Mouse (Mus musculus) intestine, embryonic 15.5 days (tissue): ENCODE data around the gene Dna2. TPM values are rescaled to one million over a fixed set of nuclear protein-coding genes. Genes with fewer than 3 reads are reported as not detected.
"Not testable (repeated sequence)": the region's sequence is repeated elsewhere in the genome, so short reads cannot be mapped to it uniquely, and the experiment has no call there.

Experiments used
- ATAC-seq: fragments of 200-750 bp; cut with Nextera tagmentation; 2 replicates; pipeline ENCODE4 v1.8.0; 2017; ENCODE audit warnings: moderate TSS enrichment, moderate library complexity
- H3K27ac ChIP-seq: fragments of 300-500 bp; sonication (generic); 2 replicates; pipeline ENCODE4 v1.5.1; 2015; ENCODE audit warnings: mild to moderate bottlenecking, inconsistent platforms
- H3K27me3 ChIP-seq: fragments of 300-500 bp; sonication (generic); replicated peaks from 2 replicates; pipeline ENCODE4 v1.6.1; 2015; ENCODE audit warnings: inconsistent platforms
- H3K36me3 ChIP-seq: fragments of 300-500 bp; sonication (generic); 2 replicates; pipeline ENCODE4 v1.6.1; 2015; ENCODE audit warnings: inconsistent platforms
- H3K4me1 ChIP-seq: fragments of 300-500 bp; sonication (generic); replicated peaks from 2 replicates; pipeline ENCODE4 v1.6.1; 2015; ENCODE audit warnings: inconsistent platforms
- H3K4me2 ChIP-seq: fragments of 300-500 bp; sonication (generic); replicated peaks from 2 replicates; pipeline ENCODE4 v1.6.1; 2015; ENCODE audit warnings: mild to moderate bottlenecking, inconsistent platforms
- H3K4me3 ChIP-seq: fragments of 300-500 bp; sonication (generic); replicated peaks from 2 replicates; pipeline ENCODE4 v1.5.1; 2015; ENCODE audit warnings: inconsistent platforms
- H3K9ac ChIP-seq: fragments of 300-500 bp; sonication (generic); 2 replicates; pipeline ENCODE4 v1.6.1; 2015; ENCODE audit warnings: inconsistent platforms
- H3K9me3 ChIP-seq: fragments of 300-500 bp; sonication (generic); 2 replicates; pipeline ENCODE4 v1.6.1; 2016; ENCODE audit warnings: inconsistent platforms
- WGBS: fragments of 180-500 bp; shearing (Covaris S2); methylation state at CpG from one replicate; pipeline ENCODE4 v1.1.7; 2015; 5-methylcytosine and 5-hydroxymethylcytosine counted together
- polyA plus RNA-seq: library from polyadenylated mRNA; unstranded; fragments of >200 nt; fragmentation: Nextera tagmentation; extraction: Ambion mirVana; gene quantifications from 2 replicates; pipeline ENCODE4 v1.2.1, GENCODE M21; 2015

Dna2 gene
- polyA plus RNA-seq: 21.7 and 22.0 TPM in 2 replicates

DNA sequence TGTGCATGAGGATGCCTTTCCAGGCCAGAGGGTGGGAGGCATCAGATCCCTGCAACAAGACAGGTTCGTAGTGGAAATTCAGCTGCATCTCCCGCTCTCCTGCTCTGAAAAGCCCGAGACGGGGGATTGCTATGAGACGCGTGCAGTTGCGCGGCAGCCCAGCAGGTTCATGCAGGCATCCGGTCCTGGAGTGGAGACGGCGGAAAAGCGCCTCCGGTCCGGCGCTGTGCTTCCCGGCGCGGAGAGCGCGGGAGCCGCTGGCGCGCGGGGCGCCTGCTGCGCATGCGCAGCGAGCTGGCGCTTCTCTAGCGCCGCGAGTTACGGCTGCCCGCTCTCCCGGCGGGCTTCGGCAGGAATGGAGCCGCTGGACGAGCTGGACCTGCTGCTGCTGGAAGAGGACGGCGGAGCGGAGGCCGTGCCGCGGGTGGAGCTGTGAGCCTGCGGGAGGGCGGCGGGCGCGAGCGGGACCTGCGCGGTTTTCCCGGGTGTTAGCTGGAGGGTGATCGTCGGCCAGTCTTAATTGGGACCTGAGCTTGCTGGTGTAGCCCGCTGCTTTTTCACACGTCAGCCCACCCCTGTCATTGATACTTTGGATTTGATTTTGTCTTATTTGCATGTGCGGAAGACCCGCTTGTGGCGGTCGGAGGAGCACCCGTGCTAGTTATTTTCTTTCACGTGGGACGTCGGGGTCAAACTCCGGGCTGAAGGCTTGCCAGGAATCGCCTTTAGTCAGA lies at the start of gene Dna2:
Gene Dna2, plus strand, starts transcription at position 289 of the 734 bp plus-strand sequence.
- 0 out of 2 replicates have a peak, but pooled peaks cover 3% of the 10 kb centered on the region for H3K4me1 ChIP-seq
- ATAC-seq: peak; percentile 93
- peaks cover 14% of the 10 kb centered on the region; the same call in 1 of the 2 replicates for H3K36me3 ChIP-seq
- peak within 1 kb of the TSS; percentile 85 for H3K27ac ChIP-seq
- H3K27me3 ChIP-seq: no peaks in the 10 kb centered on the region
- H3K9ac ChIP-seq: peak within 1 kb of the TSS; percentile 80
- under 1% methylated on average over 68 of the region's 68 CpGs for WGBS
- H3K4me2 ChIP-seq: peak within 1 kb of the TSS; percentile 87
- H3K9me3 ChIP-seq: no peaks in the 10 kb centered on the region
- peak within 1 kb of the TSS; percentile 62 for H3K4me3 ChIP-seq

DNA sequence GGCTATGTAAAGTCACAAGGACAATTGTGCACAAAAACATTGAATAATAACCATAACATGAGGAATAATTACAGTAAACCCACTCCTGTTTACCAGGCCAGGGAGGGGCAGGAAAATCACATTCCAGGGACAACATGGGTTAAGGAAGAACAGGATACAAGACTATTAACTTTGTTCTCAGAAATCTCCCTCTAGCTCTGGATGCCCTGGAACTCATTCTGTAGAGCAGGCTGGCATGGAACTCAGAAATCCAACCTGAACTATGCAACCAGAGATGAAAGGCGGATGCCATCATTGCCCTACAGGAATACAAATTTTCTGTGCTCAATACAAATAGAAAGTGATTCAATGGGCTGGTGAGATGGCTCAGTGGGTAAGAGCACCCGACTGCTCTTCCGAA lies 49.4 kb upstream of the Dna2 start:
- Histone ChIP-seq H3K27me3 (no peaks in the 10 kb centered on the region), H3K4me3 (no peak overlapping the region), H3K9me3 (no peaks in the 10 kb centered on the region), H3K27ac (no peak overlapping the region), H3K9ac (no peak overlapping the region), H3K4me1 (no peaks in the 10 kb centered on the region), H3K4me2 (no peak overlapping the region), H3K36me3 (no peaks in the 10 kb centered on the region)
- WGBS: 94% methylated on average over 3 of the region's 3 CpGs
- ATAC-seq: no peak

DNA sequence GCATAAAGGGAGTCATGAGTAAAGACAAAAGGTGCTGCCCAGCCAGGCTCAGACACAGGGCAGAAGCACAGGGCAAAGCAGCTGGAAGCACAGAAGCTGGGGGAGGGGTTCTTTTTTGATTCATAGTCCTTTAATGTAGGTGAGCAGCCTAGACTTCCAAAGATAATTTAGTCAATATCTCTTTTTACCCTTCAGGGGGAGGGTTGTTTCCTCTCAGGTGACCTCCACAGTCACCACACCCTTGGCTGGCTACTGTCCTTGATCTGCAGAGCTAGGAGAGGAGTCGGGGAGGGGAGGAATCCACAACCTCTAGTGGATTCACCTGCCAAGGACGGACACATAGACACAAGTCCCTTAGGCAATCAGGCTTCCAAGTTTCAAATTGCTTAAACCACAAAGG lies 48.8 kb upstream of the Dna2 start:
- Histone ChIP-seq H3K9me3 (no peaks in the 10 kb centered on the region), H3K4me2 (no peak overlapping the region), H3K27ac (no peak overlapping the region), H3K4me3 (no peak overlapping the region), H3K4me1 (no peaks in the 10 kb centered on the region), H3K27me3 (no peaks in the 10 kb centered on the region), H3K9ac (no peak overlapping the region), H3K36me3 (no peaks in the 10 kb centered on the region)
- no peak for ATAC-seq
- 77% methylated on average over 2 of the region's 2 CpGs for WGBS

DNA sequence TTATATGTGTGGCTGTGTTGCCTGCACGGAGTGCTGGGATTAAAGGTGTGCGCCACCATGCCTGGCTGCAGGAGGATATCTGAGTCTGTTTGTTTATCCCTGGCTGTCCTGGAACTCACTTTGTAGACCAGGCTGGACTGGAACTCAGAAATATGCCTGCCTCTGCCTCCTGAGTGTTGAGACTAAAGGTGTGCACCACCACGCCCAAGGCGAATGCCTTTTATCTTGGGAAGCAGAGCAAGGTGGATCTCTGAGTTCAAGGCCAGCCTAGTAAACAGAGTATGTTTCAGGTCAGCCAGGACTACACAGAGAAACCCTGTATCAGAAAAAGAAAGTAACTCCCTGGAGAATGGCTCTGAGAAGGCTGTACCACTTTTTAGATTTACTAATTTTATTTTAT lies 46.7 kb upstream of the Dna2 start:
- H3K27me3 ChIP-seq: no peaks in the 10 kb centered on the region
- H3K4me1 ChIP-seq: no peaks in the 10 kb centered on the region
- ATAC-seq: no peak
- no peak overlapping the region for H3K9ac ChIP-seq
- WGBS: 97% methylated on average over 4 of the region's 4 CpGs
- H3K4me2 ChIP-seq: no peak overlapping the region
- H3K9me3 ChIP-seq: no peaks in the 10 kb centered on the region
- no peak overlapping the region for H3K27ac ChIP-seq
- no peaks in the 10 kb centered on the region for H3K36me3 ChIP-seq
- H3K4me3 ChIP-seq: no peak overlapping the region

DNA sequence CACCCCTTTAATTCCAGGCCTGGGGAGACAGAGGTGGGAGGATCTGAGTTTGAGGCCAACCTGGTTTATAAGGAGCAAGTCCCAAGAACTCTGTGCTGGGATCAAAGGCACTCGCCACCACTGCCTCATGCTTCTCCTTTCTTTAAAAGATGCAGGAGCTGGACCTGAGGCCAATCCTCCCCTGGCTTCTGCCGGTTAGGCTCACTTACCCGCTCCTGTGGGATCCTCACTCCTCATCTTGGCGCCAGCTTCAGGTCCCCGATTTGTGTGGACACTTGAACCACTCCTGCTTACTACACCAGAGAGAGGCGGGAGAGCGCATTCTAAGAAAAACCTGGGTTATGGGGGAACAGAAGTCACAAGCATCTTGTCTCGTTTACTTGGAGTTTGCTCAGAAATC lies 45.0 kb upstream of the Dna2 start:
- no peak overlapping the region for H3K27ac ChIP-seq
- H3K4me2 ChIP-seq: no peak overlapping the region
- no peak for ATAC-seq
- no peaks in the 10 kb centered on the region for H3K36me3 ChIP-seq
- no peaks in the 10 kb centered on the region for H3K9me3 ChIP-seq
- H3K9ac ChIP-seq: no peak overlapping the region
- no peaks in the 10 kb centered on the region for H3K4me1 ChIP-seq
- WGBS: 34% methylated on average over 8 of the region's 8 CpGs
- no peaks in the 10 kb centered on the region for H3K27me3 ChIP-seq
- no peak overlapping the region for H3K4me3 ChIP-seq

DNA sequence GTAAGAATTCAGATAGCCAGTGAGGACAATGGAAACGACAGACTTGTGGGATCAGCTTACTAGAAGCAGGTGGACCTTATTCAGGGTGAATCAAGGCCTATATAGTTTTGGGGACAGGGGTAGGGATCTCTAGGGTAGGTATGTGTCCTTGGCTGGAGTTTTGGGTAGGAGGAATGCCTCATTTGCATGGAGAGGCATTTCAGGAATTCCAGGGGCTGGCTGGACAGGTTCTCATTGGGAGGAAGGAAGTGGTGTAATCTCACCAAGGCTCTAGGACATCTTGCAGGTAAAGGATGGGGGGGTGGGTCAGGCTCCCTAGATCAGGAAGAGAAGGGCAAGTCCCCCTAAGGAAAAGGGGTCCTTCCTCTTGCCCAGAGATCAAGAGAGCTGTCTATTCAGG lies 44.0 kb upstream of the Dna2 start:
- Histone ChIP-seq H3K36me3 (no peaks in the 10 kb centered on the region), H3K4me3 (no peak overlapping the region), H3K27ac (no peak overlapping the region), H3K9ac (no peak overlapping the region), H3K9me3 (no peaks in the 10 kb centered on the region), H3K4me2 (no peak overlapping the region), H3K27me3 (no peaks in the 10 kb centered on the region), H3K4me1 (no peaks in the 10 kb centered on the region)
- 37% methylated on average over 1 of the region's 1 CpGs for WGBS
- no peak for ATAC-seq

DNA sequence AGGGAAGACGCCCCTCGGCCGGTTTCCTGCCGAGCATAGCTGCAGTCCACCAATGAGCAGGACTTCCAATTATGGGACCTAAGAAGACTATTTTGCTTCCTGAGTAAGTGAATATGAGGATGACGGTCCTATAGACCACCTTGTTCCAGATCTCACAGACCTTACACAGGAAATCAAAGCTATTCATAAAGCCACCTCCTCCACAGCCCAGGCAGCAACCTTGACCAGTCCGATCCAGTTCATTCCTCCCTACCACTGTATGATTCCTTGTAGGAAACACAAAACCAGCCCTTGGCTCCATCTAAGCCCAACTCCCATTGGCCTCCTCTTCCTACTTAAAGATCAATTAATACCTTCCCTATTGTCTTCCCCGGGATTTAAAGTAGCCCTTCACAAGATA lies 40.5 kb upstream of the Dna2 start:
- no peak overlapping the region for H3K4me2 ChIP-seq
- H3K9ac ChIP-seq: no peak overlapping the region
- H3K27ac ChIP-seq: no peak overlapping the region
- H3K4me1 ChIP-seq: no peaks in the 10 kb centered on the region
- H3K27me3 ChIP-seq: no peaks in the 10 kb centered on the region
- WGBS: 89% methylated on average over 7 of the region's 7 CpGs
- H3K36me3 ChIP-seq: no peaks in the 10 kb centered on the region
- no peaks in the 10 kb centered on the region for H3K9me3 ChIP-seq
- no peak overlapping the region for H3K4me3 ChIP-seq
- no peak for ATAC-seq

DNA sequence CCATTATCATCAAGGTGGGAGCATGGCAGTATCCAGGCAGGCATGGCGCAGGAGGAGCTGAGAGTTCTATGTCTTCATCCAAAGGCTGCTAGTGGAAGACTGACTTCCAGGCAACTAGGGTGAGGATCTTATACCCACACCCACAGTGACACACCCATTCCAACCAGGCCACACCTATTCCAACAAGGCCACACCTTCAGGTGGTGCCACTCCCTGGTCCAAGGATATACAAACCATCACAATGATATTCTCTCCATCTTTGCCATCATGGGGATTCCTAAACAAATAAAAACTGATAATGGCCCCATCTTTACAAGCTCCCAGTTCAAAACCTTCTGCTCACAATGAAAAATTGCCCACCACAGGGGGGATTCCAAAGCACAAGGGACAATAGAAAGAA lies 37.9 kb upstream of the Dna2 start, which contains the start of gene Tet1:
Gene Tet1, minus strand, starts transcription at position 101 of the 400 bp plus-strand sequence.
- H3K9me3 ChIP-seq, H3K4me2 ChIP-seq, H3K27me3 ChIP-seq, H3K36me3 ChIP-seq, H3K4me1 ChIP-seq, ATAC-seq, H3K27ac ChIP-seq, H3K4me3 ChIP-seq, H3K9ac ChIP-seq: not testable (repeated sequence)
- no CpG with 5 or more reads among the region's 1 CpGs for WGBS

DNA sequence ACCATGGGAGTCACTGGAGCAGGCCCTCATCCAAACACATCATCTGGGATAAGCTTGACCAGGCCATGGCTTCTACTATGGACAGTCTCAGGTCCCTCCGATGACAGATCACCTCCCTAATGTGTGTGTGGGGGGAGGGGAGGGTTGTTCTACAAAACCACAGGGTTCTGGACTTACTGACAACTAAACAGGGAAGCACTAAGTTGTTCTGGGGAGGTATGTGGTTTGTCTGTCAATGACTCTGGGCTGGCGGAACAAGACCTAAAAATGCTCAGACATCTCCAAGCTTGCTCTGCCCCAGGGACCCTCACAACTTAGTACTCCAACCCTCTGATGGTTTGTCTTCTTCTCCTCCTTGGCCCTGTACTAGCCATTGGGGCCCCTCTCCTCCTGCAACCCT lies 35.7 kb upstream of the Dna2 start:
- Histone ChIP-seq H3K4me2 (no peak overlapping the region), H3K4me1 (no peaks in the 10 kb centered on the region), H3K27me3 (no peaks in the 10 kb centered on the region), H3K4me3 (no peak overlapping the region), H3K36me3 (no peaks in the 10 kb centered on the region), H3K9ac (no peak overlapping the region), H3K9me3 (no peaks in the 10 kb centered on the region), H3K27ac (no peak overlapping the region)
- no peak for ATAC-seq
- WGBS: 89% methylated on average over 2 of the region's 2 CpGs

DNA sequence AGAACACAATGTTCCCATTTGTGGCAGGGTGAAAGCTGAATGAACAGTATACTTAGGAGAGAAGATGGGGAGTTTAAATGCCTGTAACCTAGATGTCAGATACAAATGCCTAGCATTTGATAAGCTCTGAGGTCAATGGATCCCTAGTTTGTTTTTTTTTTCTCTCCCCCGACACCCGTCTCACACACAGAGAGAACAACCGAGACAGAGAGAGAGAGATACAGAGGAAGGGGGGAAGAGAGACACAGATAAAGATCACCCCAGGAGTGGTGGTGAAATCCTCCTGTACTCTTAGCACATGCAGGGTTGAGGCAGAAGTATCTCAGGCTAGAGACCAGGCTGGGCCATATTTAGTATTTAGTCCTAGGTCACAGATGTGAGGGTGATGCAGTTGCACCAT lies 27.8 kb upstream of the Dna2 start:
- H3K27me3 ChIP-seq: no peaks in the 10 kb centered on the region
- 0 out of 2 replicates have a peak, but pooled peaks cover 3% of the 10 kb centered on the region for H3K4me1 ChIP-seq
- no peaks in the 10 kb centered on the region for H3K9me3 ChIP-seq
- H3K36me3 ChIP-seq: no peaks in the 10 kb centered on the region
- WGBS: 81% methylated on average over 3 of the region's 3 CpGs
- H3K4me2 ChIP-seq: no peak overlapping the region; the same call in 1 of the 2 replicates
- no peak for ATAC-seq
- H3K4me3 ChIP-seq: no peak overlapping the region
- H3K27ac ChIP-seq: no peak overlapping the region
- no peak overlapping the region for H3K9ac ChIP-seq

DNA sequence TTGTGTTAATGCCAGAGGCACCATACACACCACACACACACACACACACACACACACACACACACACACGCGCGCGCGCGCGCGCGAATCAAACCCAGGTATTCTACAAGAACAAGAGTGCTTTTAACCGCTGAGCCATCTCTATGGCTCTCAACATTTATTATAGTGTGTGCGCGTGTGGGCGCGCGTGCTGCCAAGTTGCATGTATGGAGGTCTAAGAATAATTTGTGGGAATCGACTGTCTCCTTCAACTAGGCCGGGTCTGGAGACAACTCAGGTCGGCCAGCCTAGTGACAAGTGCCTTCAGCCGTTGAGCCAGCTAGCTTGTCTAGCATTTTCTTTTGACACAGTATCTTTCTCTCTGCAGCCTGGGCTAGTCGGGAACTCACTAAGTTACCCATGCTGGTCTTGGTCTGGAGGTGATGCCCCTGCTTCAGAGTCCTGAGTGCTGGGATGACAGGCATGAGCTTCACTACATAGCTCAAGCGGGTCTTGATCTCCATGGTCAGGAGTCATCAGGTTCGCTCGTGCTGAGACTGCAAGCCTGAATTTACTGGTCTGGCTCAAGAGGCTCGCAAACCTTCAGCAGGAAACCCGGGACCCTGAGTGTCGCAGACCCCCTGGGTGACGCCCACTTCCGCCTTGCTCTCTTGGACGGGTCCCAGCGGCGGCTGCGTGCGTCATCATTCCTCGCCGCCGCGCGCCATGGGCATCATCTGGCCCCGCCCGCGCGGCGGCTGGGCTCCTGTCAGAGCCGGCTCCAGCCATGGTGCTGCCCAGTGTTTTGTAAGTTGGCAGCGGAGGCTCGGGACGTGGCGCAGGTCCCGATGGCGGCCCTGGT lies 26.7 kb upstream of the Dna2 start, which contains the start of gene Slc25a16:
Gene Slc25a16, plus strand, starts transcription at position 709 of the 841 bp plus-strand sequence.
- 3% methylated on average over 50 of the region's 50 CpGs for WGBS
- peak within 1 kb of the TSS; percentile 82 for H3K4me2 ChIP-seq
- peak within 1 kb of the TSS; percentile 85 for H3K9ac ChIP-seq
- H3K27me3 ChIP-seq: no peaks in the 10 kb centered on the region
- peak within 1 kb of the TSS; percentile 81 for H3K4me3 ChIP-seq
- H3K27ac ChIP-seq: peak within 1 kb of the TSS; percentile 79
- peak; percentile 98 for ATAC-seq
- H3K4me1 ChIP-seq: 0 out of 2 replicates have a peak, but pooled peaks cover 3% of the 10 kb centered on the region
- H3K9me3 ChIP-seq: no peaks in the 10 kb centered on the region
- no peaks in the 10 kb centered on the region for H3K36me3 ChIP-seq

DNA sequence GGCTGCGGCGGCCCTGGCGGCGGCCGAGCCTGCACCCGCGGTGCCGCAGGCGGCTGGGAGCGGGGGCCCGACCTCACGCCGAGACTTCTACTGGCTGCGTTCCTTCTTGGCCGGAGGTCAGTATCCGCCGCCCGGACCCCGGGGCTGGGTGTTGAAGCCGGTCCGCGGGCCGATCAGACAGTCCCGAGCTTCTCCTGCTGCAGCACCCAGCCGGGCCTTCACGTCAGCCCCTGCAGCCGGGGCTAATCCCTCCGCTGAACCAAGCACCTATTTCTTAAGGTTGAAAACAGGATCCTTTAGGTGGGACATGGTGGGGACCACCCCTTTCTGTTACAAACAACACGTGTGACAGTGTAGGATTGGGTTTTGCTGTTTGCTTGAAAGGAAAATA lies 26.1 kb upstream of the Dna2 start:
- H3K27me3 ChIP-seq: no peaks in the 10 kb centered on the region
- peak overlapping the region; percentile 77 for H3K27ac ChIP-seq
- H3K9ac ChIP-seq: peak overlapping the region; percentile 85
- H3K4me2 ChIP-seq: peak overlapping the region; percentile 82
- 0 out of 2 replicates have a peak, but pooled peaks cover 3% of the 10 kb centered on the region for H3K4me1 ChIP-seq
- under 1% methylated on average over 29 of the region's 29 CpGs for WGBS
- peak overlapping the region; percentile 81 for H3K4me3 ChIP-seq
- ATAC-seq: peak; percentile 76
- no peaks in the 10 kb centered on the region for H3K9me3 ChIP-seq
- no peaks in the 10 kb centered on the region for H3K36me3 ChIP-seq
